Mouse (Mus musculus) bone marrow macrophage, adult 2 months (primary cell): ENCODE results near the gene Magoh.

Experiments
- CTCF ChIP-seq: IDR thresholded peaks from 2 replicates; pipeline ENCODE4 v1.5.1; 2012; ENCODE audit warnings: low read depth, mild to moderate bottlenecking, low read length, moderate library complexity
- POLR2A ChIP-seq: IDR thresholded peaks from 2 replicates; pipeline ENCODE4 v1.6.1; 2012; ENCODE audit warnings: mild to moderate bottlenecking, low read depth, low read length, borderline replicate concordance

GRCm38 (mm10) chr4:107853836-107854235 lies 25.7 kb upstream of the Magoh start:
- TF ChIP-seq POLR2A: no peak
- no peak for TF ChIP-seq CTCF
